Mouse (Mus musculus) heart, postnatal 10 days (tissue): ENCODE data around the gene Lztr1. TPM values are rescaled to one million over a fixed set of nuclear protein-coding genes. Genes with fewer than 3 reads are reported as not detected.

ENCODE experiments used
- DNase-seq, 2 experiments: peaks; one replicate each; pipeline ENCODE4 v3.0.0; 2021
- intact Hi-C: fragments of 180-260 bp; cut with DNase I; formaldehyde crosslinking; loops from one replicate; pipeline ENCODE4 v1.15.1; 2025
- total RNA-seq, 2 experiments: library from RNA; stranded (reverse); gene quantifications; 2 replicates each; pipeline ENCODE4 v1.2.3; 2021

Lztr1 gene
- total RNA-seq = 10 to 100 TPM; 38.0 to 41.8 TPM

DNA sequence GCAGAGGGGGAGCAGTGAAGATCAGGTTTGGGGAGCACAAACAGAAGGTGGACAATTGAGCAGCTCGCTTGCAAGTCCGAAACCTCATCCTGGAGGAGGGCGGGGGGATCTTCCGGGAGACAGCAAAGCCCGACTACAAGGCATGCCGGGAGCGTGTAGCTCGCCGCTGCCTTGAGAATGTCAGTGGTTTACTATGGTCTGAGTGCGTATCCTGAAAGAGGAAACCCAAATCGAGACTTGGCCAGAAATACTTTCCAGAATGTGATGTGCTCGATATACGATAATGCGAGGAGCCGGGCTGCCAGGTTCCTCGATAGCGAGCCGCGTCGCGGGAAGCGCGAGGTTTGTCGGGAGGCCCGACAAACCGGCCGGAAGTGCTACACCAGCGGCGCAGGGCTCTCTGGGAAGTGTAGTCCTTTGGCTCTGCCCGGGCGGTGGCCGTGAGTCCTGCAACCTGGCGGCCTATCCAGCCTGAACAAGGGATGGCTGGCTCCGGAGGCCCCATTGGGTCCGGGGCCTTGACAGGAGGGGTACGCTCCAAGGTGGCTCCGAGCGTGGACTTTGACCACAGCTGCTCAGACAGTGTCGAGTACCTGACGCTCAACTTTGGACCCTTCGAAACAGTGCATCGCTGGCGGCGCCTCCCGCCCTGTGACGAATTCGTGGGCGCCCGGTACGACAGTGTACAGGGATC lies at the start of gene Lztr1:
TSS of gene Lztr1 (plus strand) at position 143 of the 694 bp plus-strand sequence.
- DNase-seq = peak; percentile 94
- intact Hi-C loops = loop anchor here (1.0 to 5.0 kb wide), 3 partner anchors 22 to 106 kb away; partner anchors contain the start of gene Thap7

DNA sequence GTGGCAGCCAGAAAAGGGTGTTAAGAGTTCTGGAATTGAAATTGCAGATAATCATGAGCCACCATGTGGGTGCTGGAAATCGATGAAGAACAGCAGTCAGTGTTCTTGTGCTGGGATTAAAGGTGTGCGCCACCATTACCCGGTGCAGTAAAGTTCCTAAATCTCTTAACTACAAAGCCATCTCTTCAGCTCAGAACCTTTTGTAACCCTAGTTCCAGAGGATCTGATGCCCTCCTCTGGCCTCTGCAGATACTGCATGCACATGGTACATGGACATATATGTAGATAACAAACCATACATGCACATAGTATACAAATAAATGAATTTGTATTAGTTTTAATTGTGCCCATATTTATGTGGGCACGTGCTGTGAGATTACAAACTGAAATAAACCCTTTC lies 48.2 kb upstream of the Lztr1 start:
- DNase-seq = no peak

DNA sequence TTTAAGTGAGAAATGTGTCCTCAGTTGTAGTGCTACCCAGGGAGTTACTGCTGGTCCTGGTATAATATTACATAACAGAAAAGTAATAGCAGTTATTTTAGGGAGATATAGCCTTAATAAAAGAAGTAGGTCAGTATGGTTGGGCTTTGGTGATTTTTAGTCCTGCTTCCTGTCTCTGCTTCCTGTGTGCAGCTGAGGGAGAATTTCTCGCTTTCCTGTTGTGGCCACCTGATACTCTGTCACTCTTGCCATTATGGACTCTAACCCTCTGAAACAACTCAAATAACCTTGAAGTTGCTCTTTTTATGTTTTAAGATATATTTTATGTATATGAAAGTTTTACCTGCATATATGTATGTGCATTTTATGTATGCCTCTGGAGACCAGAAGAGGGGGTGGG lies 46.9 kb upstream of the Lztr1 start:
- no peak for DNase-seq
- intact Hi-C loops = no loop called here

More for the DNA sequence above, 48.2 kb upstream of the Lztr1 start:
- intact Hi-C loops = no loop called here

DNA sequence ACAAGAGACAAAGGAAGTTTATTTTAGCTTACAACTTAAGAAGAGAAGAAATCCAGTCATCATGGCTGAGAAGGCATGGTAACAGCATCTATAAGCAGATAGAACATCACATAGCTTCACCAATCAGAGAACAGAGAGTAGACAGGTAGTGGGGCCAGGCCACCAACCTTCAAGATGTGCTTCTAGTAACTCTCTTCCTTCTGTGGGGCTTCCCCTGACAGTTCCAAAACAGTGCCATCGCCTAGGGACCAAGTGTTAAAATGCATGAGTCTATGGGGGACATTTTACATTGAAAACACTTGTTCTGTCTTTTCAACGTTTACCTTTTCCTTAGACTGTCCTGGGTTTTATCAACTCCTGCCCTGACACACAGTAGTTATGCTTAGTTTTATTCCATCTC lies 45.3 kb upstream of the Lztr1 start:
- DNase-seq = no peak

DNA sequence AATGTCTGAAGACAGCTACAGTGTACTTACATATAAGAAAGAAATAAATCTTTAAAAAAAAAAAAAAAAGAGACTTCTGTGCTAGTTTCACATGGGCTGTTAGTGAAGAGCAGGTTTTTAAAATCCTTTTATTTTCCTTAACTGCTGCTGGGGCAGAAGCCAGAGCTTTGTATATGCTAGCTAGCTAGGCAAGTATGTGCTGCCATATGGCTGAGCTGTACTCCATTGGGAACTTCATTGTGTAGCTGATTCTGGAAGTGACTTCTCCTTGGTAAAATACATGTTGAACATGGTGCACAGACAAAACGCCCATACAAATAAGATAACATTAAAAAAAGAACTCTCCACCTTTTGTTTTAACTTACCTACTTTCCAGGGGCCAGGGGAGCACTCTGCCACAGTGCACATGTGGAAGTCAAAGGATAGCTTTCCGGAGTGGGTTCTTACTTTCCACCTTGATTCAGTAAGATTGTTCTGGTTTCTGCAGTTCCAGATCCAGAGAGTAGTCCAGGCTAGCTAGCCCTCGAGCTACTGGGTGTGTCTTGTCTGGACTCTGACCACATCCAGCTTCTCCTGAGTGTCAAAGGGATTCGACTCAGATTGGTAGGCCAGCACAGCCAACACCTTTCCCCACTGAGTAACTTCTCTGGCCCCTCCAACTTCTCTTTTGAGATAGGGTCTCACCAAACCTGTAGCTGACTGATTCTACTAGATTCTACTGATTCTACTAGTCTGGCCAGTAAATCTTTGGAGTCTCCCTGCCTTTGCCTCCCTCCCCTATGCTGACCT lies 41.4 kb upstream of the Lztr1 start:
- intact Hi-C loops = no loop called here
- no peak for DNase-seq

More for the DNA sequence above, 45.3 kb upstream of the Lztr1 start:
- intact Hi-C loops = no loop called here

DNA sequence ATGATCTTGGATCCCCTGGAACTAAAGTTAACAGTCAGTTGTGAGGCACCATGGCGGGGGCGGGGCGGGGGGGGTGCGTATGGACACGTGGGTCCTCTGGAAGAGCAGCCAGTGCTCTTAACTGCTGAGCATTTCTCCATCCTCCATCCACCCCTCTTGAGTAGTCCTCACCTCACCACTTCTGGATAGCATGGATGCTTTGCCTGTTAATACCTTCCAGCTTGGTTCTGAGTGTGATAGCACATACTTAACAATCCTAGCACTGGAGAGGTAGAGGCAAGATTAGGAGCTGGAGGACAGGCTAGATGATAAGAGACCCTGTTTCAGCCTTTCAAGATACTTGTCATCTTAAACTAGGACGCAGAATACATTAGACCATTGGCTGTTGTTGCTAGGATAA lies 36.0 kb upstream of the Lztr1 start:
- intact Hi-C loops = loop anchor here (10.0 kb wide), 1 partner anchor 142 kb away; the partner anchor contains the start of gene Smpd4

DNA sequence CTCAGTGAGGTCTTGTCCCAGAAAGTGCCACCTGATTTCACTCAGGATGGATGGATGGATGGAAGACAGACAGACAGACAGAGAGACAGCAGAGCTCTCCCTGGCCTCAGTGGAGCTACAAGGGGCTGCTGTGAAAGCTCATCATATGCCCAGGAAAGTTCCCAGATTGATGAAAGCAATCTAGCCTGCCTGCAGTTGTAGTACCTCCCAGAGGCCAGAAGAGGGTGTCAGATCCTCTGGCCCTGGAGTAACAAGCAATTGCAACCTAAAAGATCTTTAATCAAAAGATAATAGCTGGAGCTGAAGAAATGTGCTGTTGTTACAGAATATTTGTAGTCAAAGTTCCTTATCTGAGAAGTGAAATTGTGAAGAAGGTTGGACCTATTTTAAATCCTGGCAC lies 34.4 kb upstream of the Lztr1 start:
- intact Hi-C loops = loop anchor here (10.0 kb wide), 1 partner anchor 141 kb away; the partner anchor contains the start of gene Smpd4
- DNase-seq = peak; percentile 35 to 41

More for the DNA sequence above, 36.0 kb upstream of the Lztr1 start:
- no peak for DNase-seq

DNA sequence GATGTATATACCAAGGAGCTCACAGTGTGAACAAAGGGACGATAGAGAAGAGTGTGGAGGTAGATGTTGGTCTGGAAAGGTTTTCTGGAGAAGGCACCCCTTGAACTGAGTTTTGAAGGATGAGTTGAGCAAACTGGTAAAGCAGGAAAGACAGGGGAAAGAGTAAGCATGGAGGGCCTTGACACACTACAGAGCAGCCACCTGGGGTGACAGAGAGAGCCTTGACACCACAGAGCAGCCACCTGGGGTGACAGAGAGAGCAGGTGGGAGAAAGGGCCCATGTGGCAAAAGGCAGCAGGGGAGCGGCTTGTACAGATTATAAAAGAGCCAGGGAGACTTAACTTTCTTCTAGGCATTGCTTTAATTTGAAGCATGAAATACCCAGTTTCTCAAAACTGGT lies 33.7 kb upstream of the Lztr1 start:
- no peak for DNase-seq
- intact Hi-C loops = loop anchor here (10.0 kb wide), 1 partner anchor 140 kb away; the partner anchor contains the start of gene Smpd4

DNA sequence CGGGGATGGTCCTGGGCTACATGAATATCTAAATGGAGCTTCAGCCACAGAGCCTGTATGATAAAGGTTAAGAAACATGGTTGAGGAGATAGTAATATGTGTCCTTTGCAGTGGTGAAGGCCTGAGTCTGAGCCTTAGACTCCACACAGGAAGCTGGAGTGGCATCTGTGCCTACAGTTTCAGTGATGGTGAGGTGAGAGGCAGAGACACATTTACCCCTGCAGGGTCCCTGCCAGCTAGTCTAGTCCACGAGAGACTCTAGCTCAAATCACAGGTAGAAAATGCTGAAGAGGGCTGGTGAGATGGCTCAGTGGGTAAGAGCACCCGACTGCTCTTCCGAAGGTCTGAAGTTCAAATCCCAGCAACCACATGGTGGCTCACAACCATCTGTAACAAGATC lies 33.2 kb upstream of the Lztr1 start:
- DNase-seq = no peak
- intact Hi-C loops = loop anchor here (10.0 kb wide), 1 partner anchor 139 kb away; the partner anchor contains the start of gene Smpd4

DNA sequence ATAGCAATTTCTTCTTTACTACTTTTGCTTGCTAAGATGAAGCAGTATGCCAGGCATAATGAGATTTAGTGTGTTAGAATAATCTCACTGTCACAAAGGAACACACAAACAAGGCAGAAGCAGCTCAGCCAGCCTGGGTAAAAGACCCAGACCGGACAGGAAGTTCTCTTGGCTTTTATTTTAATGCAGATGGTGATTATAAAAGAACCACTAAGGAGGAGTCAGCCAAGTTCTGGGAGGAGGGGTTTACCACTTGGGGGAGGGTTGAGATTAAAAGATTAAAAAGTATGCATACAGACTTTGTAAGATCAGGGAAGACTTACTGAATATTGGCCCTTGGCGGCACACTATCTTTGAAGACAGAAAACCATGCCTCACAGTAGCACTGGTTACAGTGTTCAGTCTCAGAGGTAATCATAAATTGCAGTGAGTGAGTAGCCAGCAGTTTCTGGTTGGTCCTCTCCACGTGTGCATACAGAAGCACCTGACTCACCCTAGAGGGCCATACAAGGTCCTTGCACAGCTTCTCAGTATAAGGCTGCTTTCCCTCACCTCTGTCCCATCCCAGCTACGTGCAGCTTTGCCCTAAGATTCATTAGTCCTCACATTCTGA lies 30.1 kb upstream of the Lztr1 start:
- intact Hi-C loops = loop anchor here (10.0 kb wide), 1 partner anchor 136 kb away; the partner anchor contains the start of gene Smpd4
- no peak for DNase-seq

DNA sequence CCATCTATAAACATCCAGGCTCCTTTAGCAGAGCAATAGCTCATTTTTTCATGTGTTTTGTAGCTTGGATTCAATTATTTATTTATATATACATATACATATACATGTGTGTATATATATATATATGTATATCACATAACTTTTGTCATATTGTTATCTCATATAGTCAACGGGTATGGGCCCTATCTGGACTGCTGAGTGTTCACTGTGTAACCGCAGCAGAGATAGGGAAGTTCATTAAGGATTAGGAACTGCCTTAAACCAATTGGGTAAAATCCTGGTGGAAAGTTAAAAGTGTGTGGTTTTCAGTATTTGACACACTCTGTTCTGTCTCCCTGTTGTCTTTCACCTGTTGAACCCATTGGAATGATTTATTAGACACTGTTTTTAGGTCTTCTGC lies 27.0 kb upstream of the Lztr1 start:
- intact Hi-C loops = no loop called here
- DNase-seq = no peak

DNA sequence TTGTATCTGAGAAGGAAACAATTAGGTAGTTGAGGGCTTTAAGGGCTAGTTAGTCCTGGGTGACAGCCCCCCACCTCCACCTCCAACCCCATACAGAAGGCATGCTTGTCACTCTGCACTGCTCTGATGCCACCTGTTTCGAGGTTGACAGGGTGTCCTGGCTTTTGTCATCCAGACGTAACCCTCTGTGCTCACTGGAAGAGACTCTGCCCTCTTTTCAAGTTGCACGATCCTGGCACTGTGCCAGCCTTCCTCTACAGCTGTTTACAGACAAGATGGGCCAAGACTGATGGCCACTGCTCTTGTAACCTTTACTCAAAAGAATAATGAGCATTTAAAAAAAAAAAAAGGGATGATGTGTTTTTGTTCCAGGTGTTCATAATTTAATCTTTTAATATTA lies 22.0 kb upstream of the Lztr1 start:
- DNase-seq = peak; percentile 30 to 51
- intact Hi-C loops = no loop called here

DNA sequence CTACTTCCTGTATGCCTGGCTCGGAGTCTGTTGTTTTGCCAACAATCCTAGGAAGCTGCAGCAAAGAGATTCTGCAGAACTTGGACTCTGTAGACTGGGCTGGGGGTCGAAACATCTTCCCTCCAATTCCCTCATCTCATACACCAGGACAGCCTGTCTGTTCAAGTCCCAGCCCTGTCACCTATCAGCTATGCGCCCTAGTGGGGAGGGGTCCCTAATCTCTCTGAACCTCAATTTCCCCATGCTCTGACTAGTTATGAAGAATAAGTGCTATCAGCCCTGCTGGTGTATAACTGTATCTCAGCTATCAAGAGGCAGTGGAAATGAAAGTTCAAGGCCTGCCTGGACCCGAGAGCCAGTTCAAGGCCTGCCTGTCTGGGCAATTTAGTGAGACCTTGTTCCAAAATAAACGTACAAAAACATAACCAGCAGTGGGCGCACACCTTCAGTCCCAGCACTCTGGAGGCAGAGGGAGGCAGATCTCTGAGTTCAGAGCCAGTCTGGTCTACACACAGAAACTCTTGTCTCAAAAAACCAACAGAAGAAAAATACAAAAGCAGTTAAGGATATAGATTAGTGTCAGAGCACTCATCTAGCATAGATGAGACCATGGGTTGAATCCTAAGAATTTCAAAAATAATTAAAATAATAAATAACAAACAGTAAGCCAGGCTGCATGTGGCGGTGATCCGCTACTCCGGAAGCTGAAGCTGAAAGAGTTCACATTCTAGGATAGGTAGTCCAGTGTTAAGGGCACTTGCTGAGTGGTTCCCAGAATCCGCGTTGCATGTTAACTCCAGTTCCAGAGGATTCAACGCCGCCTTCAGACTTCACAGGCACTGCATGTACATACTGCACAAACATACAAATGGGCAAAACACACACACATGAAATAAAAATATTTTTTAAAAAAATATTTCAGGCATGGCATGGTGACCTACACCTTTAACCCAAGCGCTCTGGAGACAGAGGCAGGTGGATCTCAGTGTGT lies 19.7 kb upstream of the Lztr1 start:
- intact Hi-C loops = no loop called here
- DNase-seq = peak in 1 of 2 experiments; percentile 19

DNA sequence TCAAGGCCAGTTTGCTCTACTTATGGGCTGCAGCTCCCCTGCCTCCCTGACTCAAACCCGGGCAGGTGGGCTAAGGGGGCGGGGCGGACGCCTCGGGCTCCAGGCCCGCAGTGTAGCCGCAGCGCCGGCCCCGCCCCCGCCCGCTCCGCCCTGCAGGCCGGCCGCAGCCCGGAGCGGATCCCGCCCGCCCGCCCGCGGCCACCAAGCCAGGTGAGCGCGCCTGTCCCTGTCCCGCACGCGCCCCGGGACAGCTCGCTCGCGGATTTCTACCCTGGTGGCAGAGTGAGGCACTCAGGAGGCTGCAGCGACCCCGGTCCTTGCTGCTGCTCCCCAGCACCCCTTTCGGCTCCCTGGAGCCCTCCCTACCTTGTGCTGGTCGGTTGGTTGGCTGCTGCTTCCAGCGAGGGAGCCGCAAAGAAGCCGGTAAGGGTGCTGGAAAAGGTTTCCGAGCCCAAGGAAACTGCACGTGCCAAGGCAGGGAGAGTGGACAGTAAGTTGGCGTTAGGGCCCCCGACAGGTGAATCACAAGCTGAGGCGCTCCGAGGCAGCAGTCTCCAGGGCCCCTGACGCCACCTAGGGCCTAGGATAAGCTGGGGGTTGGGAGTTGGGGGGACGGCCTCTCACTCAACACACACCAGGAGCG lies 18.9 kb upstream of the Lztr1 start, which contains the start of gene Aifm3:
TSS of gene Aifm3 (plus strand) at position 143 of the 643 bp plus-strand sequence.
- peak in 1 of 2 experiments; percentile 13 for DNase-seq
- intact Hi-C loops = no loop called here

DNA sequence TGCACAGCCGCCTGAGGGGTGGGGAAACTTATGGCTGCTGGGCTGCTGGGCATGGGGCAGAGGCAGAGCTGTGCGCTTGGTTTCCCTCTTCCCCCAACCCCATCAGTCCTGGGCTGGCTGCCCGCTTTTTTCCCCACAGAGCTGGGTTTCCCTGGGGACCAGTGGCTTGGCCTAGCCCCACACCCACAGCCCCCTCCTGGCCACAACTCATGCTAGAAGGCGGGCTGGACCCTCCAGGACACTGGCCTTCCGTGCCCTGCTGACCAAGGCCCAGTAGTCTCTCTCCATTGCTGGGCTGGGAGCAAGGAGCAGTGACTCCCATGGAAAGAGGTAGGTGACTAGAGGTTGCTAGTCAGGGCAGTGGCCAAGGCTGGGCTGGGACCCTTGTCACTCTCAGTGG lies 17.3 kb upstream of the Lztr1 start:
- no peak for DNase-seq
- intact Hi-C loops = no loop called here

DNA sequence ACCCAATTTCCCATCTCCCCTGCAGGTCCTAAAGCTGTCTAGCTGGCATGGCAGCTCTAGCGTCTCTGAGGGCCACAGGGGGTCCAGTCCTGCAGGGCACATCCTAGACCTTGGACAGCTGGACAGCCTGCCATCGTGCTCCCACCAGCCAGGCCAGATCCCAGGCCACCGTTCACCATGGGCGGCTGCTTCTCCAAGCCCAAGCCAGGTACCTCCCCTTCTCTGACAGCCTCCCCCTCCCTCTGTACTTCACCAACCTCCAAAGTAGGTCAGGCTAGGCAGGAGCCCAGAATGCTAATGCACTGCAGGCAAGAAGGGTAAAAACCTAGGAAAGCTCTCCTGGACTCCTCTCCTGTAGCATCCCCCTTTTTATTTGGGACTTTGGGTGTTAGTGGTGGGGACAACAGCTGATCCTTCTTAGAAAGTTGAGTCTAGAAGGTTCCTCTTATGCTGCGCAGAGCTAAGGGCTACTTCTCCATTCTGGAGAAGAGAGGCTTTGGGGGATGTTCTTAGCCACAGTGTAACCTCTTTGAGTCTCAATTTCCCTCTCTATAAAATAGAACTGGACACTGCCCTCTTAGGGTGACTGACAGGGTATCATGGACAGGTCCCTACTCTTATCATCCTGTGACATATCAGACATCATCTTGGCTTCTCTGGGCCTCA lies 16.5 kb upstream of the Lztr1 start:
- DNase-seq = no peak
- intact Hi-C loops = no loop called here

DNA sequence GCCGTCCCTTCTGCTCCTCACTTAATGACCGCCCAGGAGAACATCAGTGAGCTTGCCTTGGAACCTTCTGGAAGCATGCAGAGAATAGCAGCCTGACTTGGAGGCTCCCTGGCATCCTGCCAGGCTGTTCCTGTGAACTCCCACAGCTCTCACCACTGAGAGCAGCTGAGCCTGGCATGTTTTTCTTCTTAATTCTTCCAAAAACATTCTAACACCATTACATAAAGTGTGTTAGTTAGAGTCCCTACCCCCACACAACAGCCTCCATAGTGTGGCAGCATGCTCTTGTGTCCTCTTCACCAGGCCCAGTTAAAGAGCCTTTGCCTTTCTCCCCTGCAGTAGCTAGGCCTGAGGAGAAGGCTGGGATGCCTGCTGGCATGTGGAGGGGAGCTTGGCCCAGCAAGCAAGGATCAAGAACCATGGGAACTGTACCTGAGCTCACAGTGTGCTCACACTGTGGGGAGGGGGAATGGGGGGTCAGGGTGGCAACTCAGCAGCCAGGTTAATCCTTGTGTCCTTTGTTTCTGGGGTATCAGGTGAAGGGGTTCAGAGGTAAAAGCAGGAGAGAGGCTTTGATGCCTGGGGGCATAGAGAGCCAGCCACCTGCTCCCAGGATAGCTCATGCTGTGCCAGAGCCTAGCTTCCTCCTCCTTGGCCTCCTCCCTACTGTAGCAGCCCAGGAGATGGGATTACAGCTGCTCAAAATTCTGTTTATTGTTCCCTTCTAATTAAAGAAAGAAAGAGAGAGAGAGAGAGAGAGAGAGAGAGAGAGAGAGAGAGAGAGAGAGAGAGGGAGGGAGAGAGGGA lies 11.8 kb upstream of the Lztr1 start:
- peak; percentile 65 to 74 for DNase-seq
- intact Hi-C loops = no loop called here
